Mouse (Mus musculus): ENCODE results near the gene Olfr550. TPM values are rescaled to one million over a fixed set of nuclear protein-coding genes. Genes with fewer than 3 reads are reported as not detected.
"Not testable (repeated sequence)": the region's sequence is repeated elsewhere in the genome, so short reads cannot be mapped to it uniquely, and the experiment has no call there.

Olfr550 gene
- total RNA-seq (2021), result under 1 TPM in 1 of 2 experiments, not detected in 1; 0.16 TPM
- long read RNA-seq, experiment 1, result 0 reads
- long read RNA-seq, experiment 2, result 0 reads

DNA sequence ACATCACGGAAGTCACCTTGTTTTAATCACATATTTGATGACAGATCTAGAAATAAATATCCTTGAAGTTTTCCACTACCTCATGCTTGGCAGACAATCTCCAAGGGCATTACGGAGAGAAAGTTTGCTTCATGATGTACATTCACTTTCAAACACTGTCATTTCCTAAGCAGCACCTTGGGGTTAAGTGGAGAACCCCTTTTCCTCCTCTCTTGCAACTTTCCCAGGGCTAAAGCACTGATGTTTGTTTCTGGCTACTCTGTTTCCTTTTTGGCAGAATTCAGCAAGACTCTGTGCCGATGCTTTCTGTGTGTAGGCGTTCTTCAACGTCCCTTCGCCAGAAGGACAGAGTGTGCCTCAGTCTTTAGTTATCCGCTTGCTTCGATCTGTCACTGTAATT lies at the start of gene Olfr550:
Gene Olfr550, plus strand, starts transcription at position 301 of the 400 bp plus-strand sequence.
- no peak for DNase-seq

DNA sequence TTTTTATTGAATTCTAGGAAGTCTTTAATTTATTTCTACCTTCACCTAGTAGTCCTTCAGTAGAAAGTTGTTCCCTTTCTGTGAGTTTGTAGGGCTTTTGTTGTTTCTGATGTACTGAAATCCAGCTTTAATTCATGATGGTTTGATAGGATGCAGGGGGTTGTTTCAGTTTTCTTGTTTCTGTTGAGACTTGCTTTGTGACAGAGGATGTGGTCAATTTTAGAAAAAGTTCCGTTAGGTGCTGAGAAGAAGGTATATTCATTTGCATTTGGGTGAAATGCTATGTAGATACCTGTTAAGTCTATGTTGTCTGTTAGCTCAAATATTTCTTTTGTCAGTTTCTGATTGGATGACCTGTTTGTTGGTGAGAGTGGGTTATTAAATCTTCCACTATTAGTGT lies 42.2 kb upstream of the Olfr550 start:
- no peak for DNase-seq

DNA sequence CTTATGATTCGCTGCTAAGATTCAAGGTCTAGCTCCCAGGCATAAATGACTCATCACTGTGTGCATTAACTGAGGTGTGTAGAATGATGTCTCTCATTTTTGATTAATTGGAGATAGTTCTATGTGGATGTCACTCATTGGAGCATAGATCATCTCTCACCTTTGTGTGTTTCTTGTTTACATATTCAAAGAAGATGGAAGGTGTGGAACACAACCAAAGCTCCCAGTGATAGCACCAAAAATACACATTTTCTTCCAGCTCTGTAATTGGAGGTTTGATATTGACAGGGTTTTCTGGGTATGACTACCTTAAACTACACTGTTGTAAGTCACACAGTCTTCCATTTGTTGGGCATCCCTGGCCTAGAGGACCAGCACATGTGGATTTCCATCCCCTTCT lies 36.8 kb upstream of the Olfr550 start, which contains the start of gene Olfr547:
Gene Olfr547, plus strand, starts transcription at position 301 of the 400 bp plus-strand sequence.
- DNase-seq, result no peak

GRCm38 (mm10) chr7:102540596-102540995 lies 30.6 kb upstream of the Olfr550 start, which contains the start of gene Olfr548-ps1:
Gene Olfr548-ps1 (plus strand): TSS chr7:102540896.
- DNase-seq, result no peak

DNA sequence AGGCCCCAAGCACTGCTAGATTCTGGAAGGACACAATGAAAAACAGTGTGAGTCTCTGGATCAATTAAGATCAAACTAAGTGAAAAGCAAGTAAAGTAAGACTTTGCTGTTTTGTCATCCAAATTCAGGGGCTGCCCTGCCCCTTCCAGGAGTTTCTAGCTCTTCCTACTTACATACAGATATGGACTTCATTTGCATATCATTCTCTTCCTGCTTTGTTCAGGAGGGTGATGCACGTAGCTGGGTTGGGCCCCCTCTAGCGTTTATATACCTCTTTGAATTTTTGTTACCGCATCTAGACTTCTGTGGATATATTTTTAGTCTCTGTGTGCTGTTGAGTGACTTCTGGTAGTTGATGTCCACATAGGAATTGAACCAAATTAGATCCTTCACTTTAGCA lies 30.0 kb upstream of the Olfr550 start:
- no peak for DNase-seq

GRCm38 (mm10) chr7:102549570-102549969 lies 21.7 kb upstream of the Olfr550 start, which contains the start of gene Olfr549:
Gene Olfr549 (plus strand): TSS chr7:102549870.
- no peak for DNase-seq

DNA sequence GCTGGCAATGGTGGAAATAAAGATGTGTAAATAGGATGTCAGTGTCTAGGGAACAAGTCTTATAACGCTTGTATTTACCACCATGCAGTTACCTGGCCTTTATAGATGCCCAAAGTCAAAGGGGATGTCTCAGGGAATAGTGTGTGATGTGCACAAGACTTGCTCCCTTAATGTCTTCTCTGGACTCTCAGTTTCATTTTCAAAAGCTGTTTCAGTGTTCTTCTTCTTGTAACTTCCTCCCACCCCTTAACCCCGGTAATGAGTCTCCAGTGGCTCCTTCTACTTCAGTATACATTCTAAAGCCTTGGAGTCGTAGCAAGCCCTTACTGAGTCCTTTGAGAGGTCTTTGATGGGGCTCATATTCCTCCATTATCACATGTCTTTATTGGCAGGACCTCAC lies 18.0 kb upstream of the Olfr550 start:
- no peak for DNase-seq

DNA sequence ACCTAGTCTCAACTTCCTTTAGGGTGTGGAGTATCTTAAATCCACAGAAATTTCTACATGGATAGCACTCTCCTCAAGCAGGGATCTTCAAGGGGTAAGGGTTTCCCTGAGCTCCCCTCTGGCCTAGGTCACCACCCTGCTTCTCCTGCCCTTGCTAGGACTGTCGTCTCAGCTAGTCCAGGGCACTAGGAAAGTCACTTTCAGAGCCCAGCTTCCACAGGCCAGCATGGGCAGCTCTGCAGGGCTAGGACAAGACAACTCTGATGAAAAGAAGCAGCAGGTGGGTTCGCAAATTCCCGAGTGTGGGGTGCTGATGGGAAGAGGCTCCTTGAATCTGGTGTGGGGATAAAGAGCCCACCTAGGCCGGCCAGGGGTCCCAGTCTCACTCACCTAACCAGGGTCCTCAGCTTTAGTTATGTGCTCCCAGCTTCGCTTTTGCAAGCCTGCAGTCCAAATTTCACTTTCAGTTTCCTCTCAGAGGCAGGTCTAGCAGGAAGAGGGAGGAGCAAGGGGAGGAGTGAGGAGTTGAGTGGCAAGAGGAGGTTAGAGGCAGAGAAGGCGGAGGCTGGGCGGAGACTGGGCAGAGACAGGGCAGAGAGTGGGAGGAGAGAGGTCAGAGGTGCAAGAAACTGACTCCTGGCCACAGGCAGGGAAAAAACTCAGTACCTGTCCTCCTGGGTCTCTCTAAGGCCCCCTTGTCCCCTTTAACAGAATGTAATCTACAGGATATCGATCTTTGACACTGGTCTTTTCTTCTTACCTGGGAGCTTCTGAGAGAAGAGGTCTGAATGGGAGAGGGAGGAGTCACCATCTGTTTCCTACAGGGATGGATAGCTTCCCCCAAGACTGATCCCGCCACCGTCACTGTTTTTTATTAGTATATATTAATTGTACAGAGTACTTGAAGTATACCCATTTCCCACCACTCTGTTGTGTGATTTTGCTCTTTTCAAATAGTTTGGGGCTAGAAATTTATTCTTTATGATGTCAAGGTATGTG lies 5.9 kb upstream of the Olfr550 start, which contains the start of gene Trim21:
Gene Trim21, minus strand, starts transcription at position 488 of the 999 bp plus-strand sequence.
- DNase-seq, result peak; percentile 86

DNA sequence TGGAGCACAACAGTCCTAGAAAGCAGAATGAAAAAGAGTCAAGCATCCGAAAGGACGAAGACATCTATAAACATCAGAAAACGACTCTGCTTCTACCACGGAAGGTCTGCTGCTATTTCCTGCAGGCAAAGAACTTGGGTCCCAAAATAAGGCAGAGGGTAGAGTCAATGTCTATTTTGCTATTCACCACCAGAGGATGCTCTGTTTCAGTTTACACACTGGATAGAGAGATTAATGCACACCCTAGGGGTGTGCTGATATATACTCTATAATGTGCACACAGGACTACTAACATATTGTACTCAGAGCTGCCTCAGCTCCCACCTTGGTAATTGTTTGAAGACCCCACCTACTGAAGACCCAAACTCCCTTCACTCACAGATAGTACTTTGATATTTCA lies 5.0 kb upstream of the Olfr550 start:
- no peak for DNase-seq

- DNase-seq, result no peak
These were observed 2.1 kb downstream of the Olfr550 start for GRCm38 (mm10) chr7:102573174-102573830.

- no peak for DNase-seq
These were observed 4.8 kb downstream of the Olfr550 start for GRCm38 (mm10) chr7:102575998-102576397.

- no peak for DNase-seq
These were observed 20.5 kb downstream of the Olfr550 start, which contains the start of gene Olfr551 for GRCm38 (mm10) chr7:102591786-102592185. Gene Olfr551 (minus strand): TSS chr7:102591886.

- DNase-seq, result no peak
These were observed 26.3 kb downstream of the Olfr550 start, which contains the start of gene Olfr552 for GRCm38 (mm10) chr7:102597378-102598031. Gene Olfr552 (plus strand): TSS chr7:102597770.

DNA sequence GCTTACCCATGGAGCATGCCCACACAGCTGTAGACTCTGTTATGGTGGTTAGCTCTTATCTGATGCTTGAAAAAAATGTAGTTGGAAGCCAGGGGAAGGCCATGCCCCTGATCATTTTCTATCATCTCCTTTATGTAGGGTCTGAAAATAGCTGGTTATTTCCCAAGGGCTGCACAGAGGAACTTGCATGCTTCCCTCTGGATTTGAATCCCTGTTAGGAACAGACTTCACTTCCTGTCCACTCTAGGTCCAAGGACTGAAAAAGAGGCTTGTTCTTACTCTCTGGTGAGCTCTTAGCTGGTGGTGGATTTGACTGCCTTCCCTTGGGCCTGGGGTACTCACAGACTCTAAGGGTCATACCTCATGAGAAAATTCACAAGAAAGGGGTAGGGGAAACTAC lies 46.9 kb downstream of the Olfr550 start, which contains the start of gene Olfr553:
Gene Olfr553, minus strand, starts transcription at position 101 of the 400 bp plus-strand sequence.
- no peak for DNase-seq

GRCm38 (mm10) chr7:102619608-102620007 lies 48.4 kb downstream of the Olfr550 start:
- DNase-seq, result no peak

GRCm38 (mm10) chr7:102620368-102620767 lies 49.1 kb downstream of the Olfr550 start:
- DNase-seq, result not testable (repeated sequence)

Other genes starting within 250 kb of the Olfr550 start
- 10 to 100 TPM; 12.1 to 12.6 TPM for gene Rrm1, start 129.7 kb upstream of the Olfr550 start, total RNA-seq (2021)
- not detected for gene Olfr543, start 89.8 kb upstream of the Olfr550 start, total RNA-seq (2021)
- not detected for gene Olfr544, start 83.1 kb upstream of the Olfr550 start, total RNA-seq (2021)
- gene Olfr545, start 71.9 kb upstream of the Olfr550 start, total RNA-seq (2021), result not detected
- not detected for gene Olfr547, start 36.7 kb upstream of the Olfr550 start, total RNA-seq (2021)
- not detected for gene Olfr548-ps1, start 30.5 kb upstream of the Olfr550 start, total RNA-seq (2021)
- gene Olfr549, start 21.6 kb upstream of the Olfr550 start, total RNA-seq (2021), result not detected
- 1 to 10 TPM; 2.8 to 3.8 TPM for gene Trim21, start 6.0 kb upstream of the Olfr550 start, total RNA-seq (2021)
- not detected for gene Olfr551, start 20.4 kb downstream of the Olfr550 start, total RNA-seq (2021)
- under 1 TPM; 0.10 to 0.11 TPM for gene Olfr552, start 26.3 kb downstream of the Olfr550 start, total RNA-seq (2021)
- gene Olfr553, start 46.8 kb downstream of the Olfr550 start, total RNA-seq (2021), result not detected
- not detected for gene Olfr554, start 67.0 kb downstream of the Olfr550 start, total RNA-seq (2021)
- gene Olfr555, start 87.4 kb downstream of the Olfr550 start, total RNA-seq (2021), result not detected
- not detected for gene Olfr556, start 93.5 kb downstream of the Olfr550 start, total RNA-seq (2021)
- 1 to 10 TPM; 4.0 to 4.1 TPM for gene Trim68, start 115.9 kb downstream of the Olfr550 start, total RNA-seq (2021)
- gene Olfr557, start 124.5 kb downstream of the Olfr550 start, total RNA-seq (2021), result not detected
- 1 to 10 TPM; 1.4 to 1.8 TPM for gene Olfr558, start 130.8 kb downstream of the Olfr550 start, total RNA-seq (2021)
- under 1 TPM in 1 of 2 experiments, not detected in 1; 0.31 TPM for gene Olfr33, start 147.6 kb downstream of the Olfr550 start, total RNA-seq (2021)
- not detected for gene Olfr559, start 156.0 kb downstream of the Olfr550 start, total RNA-seq (2021)
- gene Olfr560, start 187.9 kb downstream of the Olfr550 start, total RNA-seq (2021), result not detected
- gene Olfr78, start 188.0 kb downstream of the Olfr550 start, total RNA-seq (2021), result under 1 TPM; 0.31 to 0.56 TPM
- gene Olfr561, start 199.8 kb downstream of the Olfr550 start, total RNA-seq (2021), result not detected
- gene Olfr564, start 232.0 kb downstream of the Olfr550 start, total RNA-seq (2021), result not detected

Measured in gastrocnemius, postnatal 25 days (tissue).